Mouse (Mus musculus): Measurements from ENCODE around the gene Olfr552.
"Not testable (repeated sequence)": the region's sequence is repeated elsewhere in the genome, so short reads cannot be mapped to it uniquely, and the experiment has no call there.

Gene Olfr552

GRCm38 (mm10) chr7:102597378-102598031 lies at the start of gene Olfr552:
Gene Olfr552, plus strand, starts transcription at chr7:102597770.
- no peak for DNase-seq (ENCODE audit: low read depth, low spot score)

- DNase-seq (ENCODE audit: low read depth, low spot score) = no peak
These were observed 48.0 kb upstream of the Olfr552 start, which contains the start of gene Olfr549 for GRCm38 (mm10) chr7:102549570-102549969. Gene Olfr549, plus strand, starts transcription at chr7:102549870.

GRCm38 (mm10) chr7:102553279-102553678 lies 44.3 kb upstream of the Olfr552 start:
- DNase-seq (ENCODE audit: low read depth, low spot score) = no peak

GRCm38 (mm10) chr7:102564999-102565997 lies 32.3 kb upstream of the Olfr552 start, which contains the start of gene Trim21:
Gene Trim21, minus strand, starts transcription at chr7:102565486.
- no peak for DNase-seq (ENCODE audit: low read depth, low spot score)

GRCm38 (mm10) chr7:102566219-102566618 lies 31.4 kb upstream of the Olfr552 start:
- no peak for DNase-seq (ENCODE audit: low read depth, low spot score)

GRCm38 (mm10) chr7:102571142-102571541 lies 26.4 kb upstream of the Olfr552 start, which contains the start of gene Olfr550:
Gene Olfr550, plus strand, starts transcription at chr7:102571442.
- DNase-seq (ENCODE audit: low read depth, low spot score) = no peak

- DNase-seq (ENCODE audit: low read depth, low spot score) = no peak
These were observed 24.3 kb upstream of the Olfr552 start for GRCm38 (mm10) chr7:102573174-102573830.

- no peak for DNase-seq (ENCODE audit: low read depth, low spot score)
These were observed 21.6 kb upstream of the Olfr552 start for GRCm38 (mm10) chr7:102575998-102576397.

- DNase-seq (ENCODE audit: low read depth, low spot score) = no peak
These were observed 5.8 kb upstream of the Olfr552 start, which contains the start of gene Olfr551 for GRCm38 (mm10) chr7:102591786-102592185. Gene Olfr551, minus strand, starts transcription at chr7:102591886.

GRCm38 (mm10) chr7:102618118-102618517 lies 20.5 kb downstream of the Olfr552 start, which contains the start of gene Olfr553:
Gene Olfr553, minus strand, starts transcription at chr7:102618218.
- DNase-seq (ENCODE audit: low read depth, low spot score) = no peak

- DNase-seq (ENCODE audit: low read depth, low spot score) = no peak
These were observed 22.0 kb downstream of the Olfr552 start for GRCm38 (mm10) chr7:102619608-102620007.

- not testable (repeated sequence) for DNase-seq (ENCODE audit: low read depth, low spot score)
These were observed 22.8 kb downstream of the Olfr552 start for GRCm38 (mm10) chr7:102620368-102620767.

- DNase-seq (ENCODE audit: low read depth, low spot score) = peak; percentile 20
These were observed 39.1 kb downstream of the Olfr552 start for GRCm38 (mm10) chr7:102636665-102637064.

- no peak for DNase-seq (ENCODE audit: low read depth, low spot score)
These were observed 40.6 kb downstream of the Olfr552 start, which contains the start of gene Olfr554 for GRCm38 (mm10) chr7:102638132-102638531. Gene Olfr554, plus strand, starts transcription at chr7:102638432.

GRCm38 (mm10) chr7:102644945-102645344 lies 47.4 kb downstream of the Olfr552 start:
- DNase-seq (ENCODE audit: low read depth, low spot score) = not testable (repeated sequence)
